Mouse (Mus musculus) skeletal muscle tissue, postnatal 0 days (tissue): ENCODE data around the gene Lekr1. TPM values are rescaled to one million over a fixed set of nuclear protein-coding genes. Genes with fewer than 3 reads are reported as not detected.

Source experiments
- microRNA-seq, 2 experiments: library from miRNA; unstranded; fragments of <30 nt; microRNA quantifications; one replicate each; pipeline ENCODE4; 2016
- polyA plus RNA-seq: library from polyadenylated mRNA; unstranded; fragments of >200 nt; fragmentation: Nextera tagmentation; extraction: Ambion mirVana; gene quantifications from 2 replicates; pipeline ENCODE4 v1.2.1, GENCODE M21; 2015

Lekr1 gene
- 1.7 and 2.9 TPM in 2 replicates for polyA plus RNA-seq

DNA sequence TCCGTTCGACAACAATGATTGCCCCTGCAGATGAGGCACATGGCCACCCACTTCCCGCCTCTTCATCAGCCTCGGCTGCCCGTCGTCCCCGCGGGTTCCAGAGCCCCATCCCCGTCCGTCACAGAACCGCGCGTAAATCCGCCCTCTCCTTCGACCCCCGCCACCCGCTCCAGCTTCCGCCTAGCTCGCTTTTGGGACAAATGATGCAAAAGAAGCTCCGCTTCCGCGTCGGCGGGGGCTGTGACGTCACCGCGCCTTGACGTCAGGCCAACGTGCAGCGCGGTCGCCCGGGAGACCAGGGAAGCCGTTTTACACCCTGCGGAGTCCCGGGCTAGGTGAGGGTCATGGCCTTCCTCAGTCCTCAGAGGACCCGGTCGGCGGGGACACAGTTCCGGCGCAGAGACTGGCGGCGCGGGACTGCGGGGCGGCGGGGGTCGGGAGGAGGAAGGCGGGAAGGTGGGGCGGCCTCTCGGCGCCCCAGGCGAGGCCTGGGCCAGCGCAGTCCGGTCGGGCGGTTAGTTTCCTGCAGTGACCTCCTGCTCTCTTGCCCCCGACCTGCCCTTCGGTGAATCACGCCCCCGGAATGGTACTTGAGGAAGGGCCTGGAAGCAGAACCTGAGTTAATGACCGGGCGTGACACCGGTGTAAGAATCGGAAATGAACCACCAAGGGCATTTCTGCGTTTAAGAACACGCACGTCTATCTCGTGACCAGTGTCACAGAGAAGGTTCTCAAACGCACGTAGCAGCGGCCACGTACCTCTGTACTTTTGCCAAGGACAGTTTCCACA is at the start of gene Lekr1:
Gene Lekr1 (plus strand): TSS at position 252 of the 790 bp plus-strand sequence.

Small RNAs within 50 kb of the gene (microRNA-seq; reads per million reads assigned to microRNA genes)
- 0.10 to 0.64 reads per million in 2 experiments for gene Mir8120

Other genes with a start within 250 kb of the Lekr1 start
- 14.3 and 15.8 TPM in 2 replicates for gene Tiparp, start 137.8 kb upstream of the Lekr1 start, polyA plus RNA-seq